Mouse (Mus musculus) testis, adult 2 months (tissue): ENCODE data around the gene Xylt1. TPM values are rescaled to one million over a fixed set of nuclear protein-coding genes. Genes with fewer than 3 reads are reported as not detected.

Source experiments
- H3K27ac ChIP-seq: fragments of 200-500 bp; 2 replicates; pipeline ENCODE4 v1.5.1; 2012; ENCODE audit warnings: low read depth, low read length; ENCODE audit not compliant: control insufficient read depth, insufficient read depth
- H3K27me3 ChIP-seq: fragments of 200-500 bp; 2 replicates; pipeline ENCODE4 v1.6.1; 2012; ENCODE audit warnings: mild to moderate bottlenecking, low read length, moderate library complexity; ENCODE audit not compliant: control insufficient read depth, insufficient read depth
- H3K36me3 ChIP-seq: fragments of 200-500 bp; 2 replicates; pipeline ENCODE4 v1.6.1; 2012; ENCODE audit warnings: mild to moderate bottlenecking, low read length; ENCODE audit not compliant: control insufficient read depth, insufficient read depth
- H3K4me1 ChIP-seq: fragments of 200-500 bp; 2 replicates; pipeline ENCODE4 v1.6.1; 2012; ENCODE audit warnings: low read length; ENCODE audit not compliant: control insufficient read depth, insufficient read depth
- H3K4me3 ChIP-seq: fragments of 200-500 bp; 2 replicates; pipeline ENCODE4 v1.5.1; 2012; ENCODE audit warnings: low read depth, mild to moderate bottlenecking, low read length, moderate library complexity, mixed read lengths; ENCODE audit not compliant: control insufficient read depth
- CTCF ChIP-seq: fragments of 200-500 bp; IDR thresholded peaks from 2 replicates; pipeline ENCODE4 v1.5.1; 2012; ENCODE audit warnings: low read depth, mild to moderate bottlenecking, inconsistent platforms, low read length, moderate library complexity; ENCODE audit not compliant: control insufficient read depth, insufficient read depth, insufficient replicate concordance
- POLR2A ChIP-seq: fragments of 200-500 bp; IDR thresholded peaks from 2 replicates; pipeline ENCODE4 v1.6.1; 2012; ENCODE audit warnings: low read depth, mild to moderate bottlenecking, inconsistent platforms, low read length, moderate library complexity; ENCODE audit not compliant: control insufficient read depth
- polyA plus RNA-seq: library from polyadenylated mRNA; depleted of rRNA; stranded (reverse); fragments of >200 nt; gene quantifications from 2 replicates; pipeline ENCODE4 v1.2.3, GENCODE M21; 2012

Gene Xylt1
- polyA plus RNA-seq, 1 experiment = 0.79 TPM

DNA sequence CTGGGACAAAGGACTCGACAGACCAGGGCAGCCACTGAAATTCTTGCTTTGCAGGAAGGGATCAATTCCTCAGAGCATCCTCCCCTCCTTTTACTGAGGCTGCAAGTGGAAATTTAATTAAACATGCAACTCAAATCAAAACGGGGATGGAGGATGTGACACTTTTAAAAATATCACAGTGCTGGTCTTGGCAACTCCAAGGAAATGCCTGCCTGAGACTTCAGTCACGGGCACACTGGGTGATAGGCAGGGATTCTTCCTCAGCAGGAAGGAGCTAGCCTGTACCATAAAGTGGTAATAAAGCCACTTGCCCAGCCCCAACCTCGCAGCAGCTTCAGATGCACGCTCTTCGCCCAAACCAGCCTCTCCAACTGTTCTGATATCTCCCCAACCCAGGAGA lies 339.6 kb downstream of the Xylt1 start:
- no peaks in the 10 kb centered on the region for H3K4me1 ChIP-seq
- H3K27ac ChIP-seq = no peak overlapping the region
- no peaks in the 10 kb centered on the region for H3K27me3 ChIP-seq
- no peak for TF ChIP-seq CTCF
- TF ChIP-seq POLR2A = no peak
- no peak overlapping the region for H3K4me3 ChIP-seq
- no peaks in the 10 kb centered on the region for H3K36me3 ChIP-seq
